ENCODE assay signal across 8 mouse cellular contexts in the genomic region with DNA sequence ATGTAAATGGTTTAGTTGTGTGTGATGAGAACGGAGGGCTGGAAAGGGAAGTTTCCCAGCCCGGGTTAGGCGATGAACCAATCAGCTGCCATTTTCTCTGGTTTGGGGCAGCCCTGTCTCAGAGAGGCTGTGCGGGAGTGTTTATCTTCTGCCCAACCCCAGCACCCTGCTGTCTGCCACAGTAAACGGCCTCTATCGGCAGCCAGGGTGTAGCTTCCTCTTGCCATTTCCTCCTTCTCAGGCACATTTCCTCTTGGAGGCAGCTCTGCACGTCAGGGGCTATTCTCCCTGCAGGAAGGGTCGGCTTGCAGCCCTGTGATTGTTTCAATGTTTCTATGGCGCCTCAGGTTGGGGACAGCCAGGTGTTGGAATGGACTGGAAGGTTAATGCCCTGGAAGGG. TPM values are rescaled to one million over a fixed set of nuclear protein-coding genes. Genes with fewer than 3 reads are reported as not detected.
DNase-seq lines count a peak whose midpoint lies in the region.

No protein-coding gene starts in this region.

- H3K27ac ChIP-seq in heart, embryonic 10.5 days, result peak overlapping the region; percentile 10; the same call in 1 of the 2 replicates

- peak; percentile 46 for DNase-seq in thymus, postnatal 4 days
- DNase-seq in thymus, postnatal 10 days (ENCODE audit: low spot score in 2 of 2), result no peak
- DNase-seq in heart, embryonic 10.5 days (ENCODE audit: low spot score), result no peak
- DNase-seq in kidney, postnatal 36 days, result peak; percentile 63 to 79
- peak; percentile 43 for DNase-seq in skeletal muscle tissue, adult 2 months (ENCODE audit: low read depth, low spot score)
- DNase-seq in yolk sac, embryonic 10.5 days (ENCODE audit: low spot score), result no peak
- DNase-seq in right cerebral cortex, adult 18-20 months, result no peak
- DNase-seq in urinary bladder, postnatal 14 days (ENCODE audit: low spot score), result no peak

- H3K9me3 ChIP-seq in heart, embryonic 10.5 days, result no peaks in the 10 kb centered on the region

- no peak overlapping the region for H3K4me3 ChIP-seq in heart, embryonic 10.5 days

- 45% methylated on average over 9 of the region's 9 CpGs for WGBS in heart, embryonic 10.5 days

- H3K4me1 ChIP-seq in heart, embryonic 10.5 days, result peaks cover 11% of the 10 kb centered on the region; the same call in 1 of the 2 replicates

- no peaks in the 10 kb centered on the region for H3K27me3 ChIP-seq in heart, embryonic 10.5 days (ENCODE audit: insufficient read depth, poor library complexity, severe bottlenecking)

- H3K36me3 ChIP-seq in heart, embryonic 10.5 days, result peaks cover 14% of the 10 kb centered on the region; the same call in 1 of the 2 replicates

RNA-seq across cellular contexts. Expression of a gene that starts 12.0 kb away (rescaled TPM):
- polyA plus RNA-seq in heart, embryonic 10.5 days (2016; fragmentation: Nextera tagmentation; extraction: Ambion mirVana), result 5.4 and 5.9 TPM in 2 replicates

Comparison
In these comparisons a context has a peak if more than half of its experiments do, and no peak if none do; other contexts are left out.
1. DNase-seq: peak in thymus, postnatal 4 days (single experiment), kidney, postnatal 36 days (2 of 2) and skeletal muscle tissue, adult 2 months (single experiment); none in thymus, postnatal 10 days (0 of 2), heart, embryonic 10.5 days (single experiment), yolk sac, embryonic 10.5 days (single experiment), right cerebral cortex, adult 18-20 months (single experiment) and urinary bladder, postnatal 14 days (single experiment).